Mouse (Mus musculus) C2C12 (cell line): ENCODE measurements around the gene Tnfrsf12a. TPM values are rescaled to one million over a fixed set of nuclear protein-coding genes. Genes with fewer than 3 reads are reported as not detected.

ENCODE experiments used
- H3K27me3 ChIP-seq: one replicate; pipeline ENCODE4 v1.6.1; 2011; ENCODE audit not compliant: control insufficient read depth, insufficient read depth, insufficient read length
- H3K36me3 ChIP-seq: one replicate; pipeline ENCODE4 v1.6.1; 2011; ENCODE audit not compliant: control insufficient read depth, insufficient read depth
- H3K4me3 ChIP-seq: one replicate; pipeline ENCODE4 v1.5.1; 2011; ENCODE audit warnings: mild to moderate bottlenecking, control low read depth; ENCODE audit not compliant: poor library complexity, insufficient read depth, severe bottlenecking
- H3K79me2 ChIP-seq: one replicate; pipeline ENCODE4 v1.6.1; 2011; ENCODE audit not compliant: control insufficient read depth, insufficient read depth
- H3K79me3 ChIP-seq: one replicate; pipeline ENCODE4 v1.6.1; 2011; ENCODE audit warnings: low read depth, control low read depth
- H3ac ChIP-seq: one replicate; pipeline ENCODE3; 2011; ENCODE audit warnings: low read depth; ENCODE audit not compliant: control insufficient read depth, insufficient read length
- CEBPB ChIP-seq: IDR thresholded peaks from one replicate; pipeline ENCODE4 v1.6.1; 2011; ENCODE audit warnings: low read depth, mild to moderate bottlenecking, control low read depth, moderate library complexity
- CTCF ChIP-seq: IDR thresholded peaks from one replicate; pipeline ENCODE4 v1.5.1; 2011; ENCODE audit not compliant: control insufficient read depth, insufficient read depth, insufficient read length
- FOSL1 ChIP-seq: IDR thresholded peaks from one replicate; pipeline ENCODE4 v1.8.0; 2011; ENCODE audit warnings: mild to moderate bottlenecking, low read length; ENCODE audit not compliant: poor library complexity, insufficient read depth, severe bottlenecking
- MAX ChIP-seq: IDR thresholded peaks from one replicate; pipeline ENCODE4 v1.6.1; 2011; ENCODE audit warnings: mild to moderate bottlenecking, control low read depth
- MYOD1 ChIP-seq: IDR thresholded peaks from one replicate; pipeline ENCODE4 v1.6.1; 2011; ENCODE audit warnings: low read depth; ENCODE audit not compliant: control insufficient read depth, insufficient read length
- MYOG ChIP-seq: IDR thresholded peaks from one replicate; pipeline ENCODE4 v1.6.1; 2011; ENCODE audit not compliant: control insufficient read depth, insufficient read length; ENCODE audit errors: extremely low read depth
- USF1 ChIP-seq: IDR thresholded peaks from one replicate; pipeline ENCODE4 v1.6.1; 2011; ENCODE audit warnings: low read depth, mild to moderate bottlenecking, control low read depth, moderate library complexity
- polyA plus RNA-seq: library from polyadenylated mRNA; unstranded; fragments of >200 nt; fragmentation: generic; extraction: Trizol; gene quantifications from one replicate; pipeline ENCODE4 v1.2.1, GENCODE M21; 2012; ENCODE audit warnings: missing spikeins

Tnfrsf12a gene
- polyA plus RNA-seq, 1 experiment, result 916 TPM

- no peaks in the 10 kb centered on the region for H3K79me2 ChIP-seq
- no peak for TF ChIP-seq CTCF
- no peak for TF ChIP-seq MYOD1
- H3K4me3 ChIP-seq, result no peak overlapping the region
- no peak overlapping the region for H3ac ChIP-seq
- H3K27me3 ChIP-seq, result no peaks in the 10 kb centered on the region
- no peaks in the 10 kb centered on the region for H3K36me3 ChIP-seq
- H3K79me3 ChIP-seq, result no peaks in the 10 kb centered on the region
Measured at GRCm38 (mm10) chr17:23653324-23653723, 23.9 kb downstream of the Tnfrsf12a start.

DNA sequence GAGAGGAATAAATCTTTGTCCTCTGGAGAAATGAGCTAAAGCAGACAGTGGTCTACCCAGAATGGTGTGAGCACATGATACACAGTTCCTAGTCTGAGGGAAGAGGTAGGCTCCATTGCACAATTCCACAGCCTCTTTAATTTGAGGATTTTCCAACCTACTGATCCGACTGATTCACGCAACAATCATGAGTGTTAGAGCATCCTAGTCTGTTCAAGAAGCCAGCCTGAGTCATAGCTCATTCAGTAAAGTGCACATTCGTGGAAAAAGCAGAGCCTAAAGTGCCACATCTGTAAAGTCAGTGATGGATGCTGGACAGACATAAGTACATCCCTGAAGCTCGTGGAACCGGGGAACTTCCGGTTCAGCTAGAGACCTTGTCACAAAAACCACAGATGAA lies 25.9 kb downstream of the Tnfrsf12a start:
- Histone ChIP-seq H3ac (no peak overlapping the region), H3K27me3 (peaks cover 11% of the 10 kb centered on the region), H3K79me2 (no peaks in the 10 kb centered on the region), H3K4me3 (no peak overlapping the region), H3K36me3 (no peaks in the 10 kb centered on the region), H3K79me3 (no peaks in the 10 kb centered on the region)
- TF ChIP-seq CEBPB, result peak; percentile 50
- TF ChIP-seq CTCF, result no peak

DNA sequence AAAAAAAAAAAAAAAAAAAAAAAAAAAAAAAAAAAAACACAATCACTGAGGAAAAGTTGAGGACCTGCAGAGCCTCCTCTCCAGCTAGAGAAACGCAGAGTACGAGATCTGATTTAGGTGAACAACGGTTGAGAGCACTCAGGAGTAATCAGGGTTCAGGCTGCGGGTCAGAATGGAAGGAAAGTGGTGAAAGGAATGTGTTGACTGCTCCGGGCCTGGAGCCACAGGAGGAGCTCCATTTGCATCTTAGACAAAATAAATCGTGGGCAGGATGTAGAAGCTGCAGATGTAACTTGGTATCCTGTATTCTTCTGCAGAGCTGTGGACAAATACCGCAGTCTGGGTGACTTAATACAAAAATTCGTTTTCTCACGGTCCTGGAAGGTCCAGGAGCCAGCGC lies 31.4 kb downstream of the Tnfrsf12a start:
- Histone ChIP-seq H3K79me3 (no peaks in the 10 kb centered on the region), H3K27me3 (peaks cover 24% of the 10 kb centered on the region), H3ac (no peak overlapping the region), H3K4me3 (no peak overlapping the region), H3K79me2 (no peaks in the 10 kb centered on the region), H3K36me3 (no peaks in the 10 kb centered on the region)
- TF ChIP-seq MYOG (no peak), CTCF (no peak), FOSL1 (no peak), MYOD1 (no peak), MAX (no peak), CEBPB (no peak)

DNA sequence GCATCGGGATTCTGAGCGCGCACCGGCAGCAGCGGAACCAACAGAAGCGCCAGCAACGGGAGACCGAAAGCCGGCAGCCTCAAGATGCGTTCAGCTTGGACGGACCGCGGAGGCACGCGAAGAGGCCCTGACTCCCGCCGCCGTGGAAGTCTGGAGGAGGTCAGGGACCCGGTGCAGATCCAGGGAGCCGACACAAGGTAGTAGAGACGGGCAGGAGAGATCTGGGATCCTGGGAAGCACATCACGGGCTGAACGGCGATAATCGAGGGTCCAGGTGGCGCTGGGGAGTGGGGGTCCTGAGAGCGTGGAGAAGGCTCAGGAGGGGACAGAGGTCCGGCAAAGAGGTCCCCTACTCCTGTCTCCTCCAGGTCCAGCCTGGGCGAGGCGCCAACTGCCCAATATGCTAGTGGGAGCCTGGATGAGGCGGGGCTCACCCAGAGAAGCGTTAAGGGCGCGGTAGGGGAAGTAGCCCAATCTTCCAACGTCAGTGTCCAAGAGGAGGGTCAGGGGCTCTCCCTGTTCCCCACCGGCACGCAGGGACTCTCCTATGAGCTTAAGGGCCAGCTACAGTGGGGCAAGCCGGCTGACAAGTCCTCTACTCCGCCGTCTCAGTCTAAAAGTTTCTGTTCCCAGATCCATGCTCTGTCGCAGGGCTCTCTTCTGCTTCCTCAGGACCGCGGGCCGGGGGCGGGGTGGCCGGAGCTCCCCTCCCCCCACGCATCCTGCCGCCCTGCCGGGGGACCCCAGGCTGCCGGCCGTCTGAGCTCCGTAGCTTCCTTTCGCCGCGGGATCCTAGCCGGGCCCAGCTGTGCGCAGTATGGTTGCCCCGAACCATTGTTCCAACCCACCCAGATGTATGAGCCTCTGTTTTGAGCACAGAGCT lies 32.4 kb downstream of the Tnfrsf12a start, which contains the start of gene Mmp25:
Gene Mmp25, minus strand, starts transcription at position 665 of the 883 bp plus-strand sequence.
- TF ChIP-seq USF1 (no peak), FOSL1 (no peak), MYOG (no peak)
- Histone ChIP-seq H3K79me2 (no peaks in the 10 kb centered on the region), H3K27me3 (peaks cover 27% of the 10 kb centered on the region), H3K4me3 (no peak within 1 kb of the TSS), H3K36me3 (no peaks in the 10 kb centered on the region), H3ac (no peak within 1 kb of the TSS), H3K79me3 (no peaks in the 10 kb centered on the region)

GRCm38 (mm10) chr17:23631241-23631640 lies 46.0 kb downstream of the Tnfrsf12a start:
- TF ChIP-seq CEBPB, result no peak
- no peak for TF ChIP-seq USF1
- no peak for TF ChIP-seq MYOD1
- no peak for TF ChIP-seq MAX
- no peak for TF ChIP-seq CTCF
- TF ChIP-seq FOSL1, result no peak
- no peak for TF ChIP-seq MYOG
- no peaks in the 10 kb centered on the region for H3K79me2 ChIP-seq
- H3K27me3 ChIP-seq, result peaks cover 49% of the 10 kb centered on the region
- no peak overlapping the region for H3K4me3 ChIP-seq
- H3K36me3 ChIP-seq, result no peaks in the 10 kb centered on the region
- no peak overlapping the region for H3ac ChIP-seq
- H3K79me3 ChIP-seq, result no peaks in the 10 kb centered on the region

DNA sequence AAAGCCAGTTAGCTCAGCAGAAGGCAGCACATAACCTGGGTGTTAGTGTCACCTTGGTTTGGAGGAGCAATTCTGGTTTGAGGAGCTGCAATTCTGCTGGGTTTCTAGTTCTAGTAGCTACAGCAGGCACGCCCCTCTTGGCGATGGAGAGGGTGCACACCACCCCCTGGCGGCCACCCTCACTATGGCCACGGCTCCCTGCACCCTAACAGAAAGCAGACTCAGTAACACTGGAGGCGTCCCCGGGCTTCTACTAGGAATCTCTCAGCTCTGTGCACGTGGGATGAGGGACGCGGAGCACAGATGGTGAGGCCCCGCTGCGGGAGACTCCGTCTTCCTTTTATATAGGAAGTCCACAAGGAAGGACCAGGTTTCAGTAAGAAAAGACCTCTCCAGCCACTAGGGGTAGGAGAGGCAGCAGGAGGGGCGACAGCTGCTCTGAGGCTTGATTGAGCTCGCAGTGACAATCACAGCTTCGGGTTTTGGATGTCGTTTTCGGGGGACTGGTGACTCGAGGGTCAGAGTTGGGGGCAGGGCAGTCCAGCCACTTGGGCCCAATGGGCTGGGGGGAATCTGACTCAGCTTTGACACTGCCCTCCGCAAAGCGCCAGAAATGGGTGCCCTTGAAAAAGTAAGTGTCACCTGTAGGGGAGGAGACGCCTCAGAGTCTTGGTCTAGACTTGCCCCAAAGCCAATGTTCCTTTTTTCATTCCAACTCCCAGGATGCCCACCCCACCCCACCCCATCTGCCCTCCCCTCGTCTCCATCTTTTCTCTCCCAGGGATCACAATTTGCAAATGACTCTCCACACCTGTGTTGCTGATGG lies 46.9 kb downstream of the Tnfrsf12a start:
- no peaks in the 10 kb centered on the region for H3K36me3 ChIP-seq
- TF ChIP-seq USF1 (no peak), MAX (no peak), FOSL1 (no peak), CTCF (peak; percentile 90), MYOG (no peak), CEBPB (no peak)
- H3K79me3 ChIP-seq, result no peaks in the 10 kb centered on the region
- H3K4me3 ChIP-seq, result no peak overlapping the region
- peaks cover 41% of the 10 kb centered on the region for H3K27me3 ChIP-seq
- no peak overlapping the region for H3ac ChIP-seq
- H3K79me2 ChIP-seq, result no peaks in the 10 kb centered on the region
